Mouse (Mus musculus) CH12.LX (cell line): Measurements from ENCODE around the gene Snx9. TPM values are rescaled to one million over a fixed set of nuclear protein-coding genes. Genes with fewer than 3 reads are reported as not detected.
A peak's percentile ranks its signal among the peaks of the same experiment; 100 is the strongest.

Experiments used
- DNase-seq: peaks from one replicate; pipeline ENCODE4 v3.0.0-alpha.2; 2013; ENCODE audit errors: extremely low read depth
- H3K27ac ChIP-seq: 2 replicates; pipeline ENCODE4 v1.5.1; 2012; ENCODE audit warnings: low read depth, mild to moderate bottlenecking, control low read depth, moderate library complexity; ENCODE audit not compliant: insufficient read depth
- H3K27me3 ChIP-seq: replicated peaks from 2 replicates; pipeline ENCODE3; 2012; ENCODE audit warnings: inconsistent platforms
- H3K36me3 ChIP-seq, 2 experiments: replicated peaks in 1 of 2; 2 replicates each; pipeline versions ENCODE3 to v1.6.1; 2012; ENCODE audit warnings: inconsistent platforms in 1 of 2, low read length in 1 of 2, mild to moderate bottlenecking in 1 of 2, mixed read lengths in 1 of 2, moderate library complexity in 1 of 2; ENCODE audit not compliant: control insufficient read depth in 1 of 2, insufficient read depth in 1 of 2
- H3K4me1 ChIP-seq, 2 experiments: 2 replicates each; pipeline ENCODE4 v1.6.1; 2012; ENCODE audit warnings: inconsistent platforms in 1 of 2, moderate library complexity in 1 of 2; ENCODE audit not compliant: insufficient read depth in 2 of 2, control insufficient read depth in 1 of 2
- H3K4me2 ChIP-seq: 2 replicates; pipeline ENCODE4 v1.6.1; 2012; ENCODE audit warnings: low read depth, mild to moderate bottlenecking, control low read depth; ENCODE audit not compliant: poor library complexity, insufficient read depth, severe bottlenecking
- H3K4me3 ChIP-seq, 3 experiments: fragments of 150-350 bp in 1 of 3; sonication (generic) in 1 of 3; replicated peaks in 1 of 3; 2 replicates each; pipeline versions ENCODE3 to v1.5.1; 2011 to 2012; ENCODE audit warnings: low read depth in 2 of 3, low read length in 2 of 3, mild to moderate bottlenecking in 2 of 3, moderate library complexity in 2 of 3, control low read depth in 1 of 3, improper control_type of control experiment in 1 of 3, inconsistent platforms in 1 of 3, mixed read lengths in 1 of 3; ENCODE audit not compliant: poor library complexity in 1 of 3
- H3K79me2 ChIP-seq: replicated peaks from 2 replicates; pipeline ENCODE4 v1.6.1; 2012; ENCODE audit warnings: mild to moderate bottlenecking, moderate library complexity; ENCODE audit not compliant: control insufficient read depth, poor library complexity, insufficient read depth, severe bottlenecking; ENCODE audit errors: extremely low read depth
- H3K9ac ChIP-seq: 2 replicates; pipeline ENCODE4 v1.6.1; 2012; ENCODE audit warnings: low read depth, mild to moderate bottlenecking, control low read depth, moderate library complexity; ENCODE audit not compliant: insufficient read depth
- H3K9me3 ChIP-seq: replicated peaks from 2 replicates; pipeline ENCODE3; 2012; ENCODE audit warnings: low read length, inconsistent platforms, mixed read lengths
- CHD1 ChIP-seq: IDR thresholded peaks from 2 replicates; pipeline ENCODE4 v1.6.1; 2012; ENCODE audit warnings: low read depth, low read length, improper control_type of control experiment, inconsistent platforms
- CHD2 ChIP-seq: IDR thresholded peaks from 2 replicates; pipeline ENCODE4 v1.6.1; 2011; ENCODE audit warnings: low read length, improper control_type of control experiment
- CTCF ChIP-seq, 2 experiments: IDR thresholded peaks in 1 of 2; conservative IDR thresholded peaks in 1 of 2; 2 replicates each; pipeline ENCODE4 v1.5.1; 2011 to 2012; ENCODE audit warnings: low read depth in 2 of 2, low read length in 2 of 2, improper control_type of control experiment in 1 of 2, inconsistent platforms in 1 of 2, mild to moderate bottlenecking in 1 of 2, moderate library complexity in 1 of 2
- E2F4 ChIP-seq: IDR thresholded peaks from 2 replicates; pipeline ENCODE4 v1.6.1; 2011; ENCODE audit warnings: low read depth, low read length, improper control_type of control experiment; ENCODE audit not compliant: insufficient replicate concordance
- EP300 ChIP-seq: IDR thresholded peaks from 2 replicates; pipeline ENCODE4 v1.6.1; 2011; ENCODE audit warnings: low read length, improper control_type of control experiment
- ETS1 ChIP-seq: conservative IDR thresholded peaks from 2 replicates; pipeline ENCODE4 v1.6.1; 2012; ENCODE audit warnings: low read depth, mild to moderate bottlenecking, inconsistent platforms, low read length, improper control_type of control experiment, moderate library complexity
- GABPA ChIP-seq: IDR thresholded peaks from 2 replicates; pipeline ENCODE4 v1.6.1; 2012; ENCODE audit warnings: low read depth, low read length, improper control_type of control experiment, inconsistent platforms; ENCODE audit not compliant: insufficient replicate concordance
- HCFC1 ChIP-seq: IDR thresholded peaks from 2 replicates; pipeline ENCODE4 v1.6.1; 2012; ENCODE audit warnings: low read depth, mild to moderate bottlenecking, inconsistent platforms, low read length, improper control_type of control experiment
- IRF4 ChIP-seq: IDR thresholded peaks from 2 replicates; pipeline ENCODE4 v1.6.1; 2014; ENCODE audit warnings: low read depth, mild to moderate bottlenecking, inconsistent platforms, low read length, improper control_type of control experiment
- JUND ChIP-seq: conservative IDR thresholded peaks from 2 replicates; pipeline ENCODE4 v1.6.1; 2011; ENCODE audit warnings: low read depth, low read length, improper control_type of control experiment
- MAFK ChIP-seq: IDR thresholded peaks from 2 replicates; pipeline ENCODE4 v1.6.1; 2011; ENCODE audit warnings: low read length, improper control_type of control experiment; ENCODE audit not compliant: insufficient replicate concordance
- MAZ ChIP-seq: IDR thresholded peaks from 2 replicates; pipeline ENCODE4 v1.6.1; 2012; ENCODE audit warnings: low read depth, mild to moderate bottlenecking, inconsistent platforms, low read length, improper control_type of control experiment, moderate library complexity
- MEF2A ChIP-seq: IDR thresholded peaks from 2 replicates; pipeline ENCODE4 v1.6.1; 2014; ENCODE audit warnings: low read depth, mild to moderate bottlenecking, inconsistent platforms, low read length, improper control_type of control experiment, borderline replicate concordance
- MXI1 ChIP-seq: IDR thresholded peaks from 2 replicates; pipeline ENCODE4 v1.6.1; 2011; ENCODE audit warnings: mild to moderate bottlenecking, low read depth, low read length, improper control_type of control experiment
- MYC ChIP-seq: IDR thresholded peaks from 2 replicates; pipeline ENCODE4 v1.6.1; 2011; ENCODE audit warnings: low read depth, mild to moderate bottlenecking, improper control_type of control experiment, low read length
- NELFE ChIP-seq: IDR thresholded peaks from 2 replicates; pipeline ENCODE4 v1.6.1; 2011; ENCODE audit warnings: low read depth, low read length, improper control_type of control experiment
- NRF1 ChIP-seq: IDR thresholded peaks from 2 replicates; pipeline ENCODE4 v1.6.1; 2014; ENCODE audit warnings: low read depth, mild to moderate bottlenecking, inconsistent platforms, low read length, improper control_type of control experiment, moderate library complexity
- PAX5 ChIP-seq: IDR thresholded peaks from 2 replicates; pipeline ENCODE4 v1.6.1; 2012; ENCODE audit warnings: low read length, inconsistent platforms, mixed read lengths
- POLR2AphosphoS2 ChIP-seq: IDR thresholded peaks from 2 replicates; pipeline ENCODE4 v1.6.1; 2011; ENCODE audit warnings: low read depth, low read length, improper control_type of control experiment
- RAD21 ChIP-seq: IDR thresholded peaks from 2 replicates; pipeline ENCODE4 v1.6.1; 2011; ENCODE audit warnings: low read depth, mild to moderate bottlenecking, low read length, improper control_type of control experiment, moderate library complexity
- SIN3A ChIP-seq: IDR thresholded peaks from 2 replicates; pipeline ENCODE4 v1.6.1; 2012; ENCODE audit warnings: low read length, improper control_type of control experiment, inconsistent platforms
- SMC3 ChIP-seq: IDR thresholded peaks from 2 replicates; pipeline ENCODE4 v1.6.1; 2011; ENCODE audit warnings: low read depth, low read length, improper control_type of control experiment
- ZMIZ1 ChIP-seq: IDR thresholded peaks from 2 replicates; pipeline ENCODE4 v1.6.1; 2012; ENCODE audit warnings: low read depth, mild to moderate bottlenecking, inconsistent platforms, low read length, improper control_type of control experiment
- ZNF384 ChIP-seq: IDR thresholded peaks from 2 replicates; pipeline ENCODE4 v1.6.1; 2012; ENCODE audit warnings: low read depth, low read length, improper control_type of control experiment, inconsistent platforms
- dilution Hi-C: fragments of 300-500 bp; cut with MboI; formaldehyde crosslinking; loops from 2 replicates; pipeline ENCODE4 v1.14.3; 2020; ENCODE audit warnings: low sequenced_read_pairs; ENCODE audit not compliant: extremely low pct_unique_long_range_greater_than_20kb, extremely low pct_ligation_motif_present
- in situ Hi-C: fragments of 300-500 bp; cut with MboI; formaldehyde crosslinking; loops from 3 replicates; pipeline ENCODE4 v1.14.3; 2019; ENCODE audit warnings: low sequenced_read_pairs, low pct_ligation_motif_present, low pct_unique_long_range_greater_than_20kb, mixed read lengths
- polyA plus RNA-seq: library from polyadenylated mRNA; unstranded; fragments of >175 nt; gene quantifications from 2 replicates; pipeline ENCODE4 v1.2.1, GENCODE M21; 2012; ENCODE audit warnings: low read depth; ENCODE audit not compliant: insufficient read length
- total RNA-seq, 2 experiments: library from RNA; depleted of rRNA; stranded (reverse); fragments of 300-350 nt in 1 of 2; fragments of >200 nt in 1 of 2; gene quantifications; 2 replicates each; pipeline ENCODE4 v1.2.3; 2012 to 2014

Snx9 gene
- total and polyA plus RNA-seq, 3 experiments: 16.3 to 26.3 (median 17.1) TPM

DNA sequence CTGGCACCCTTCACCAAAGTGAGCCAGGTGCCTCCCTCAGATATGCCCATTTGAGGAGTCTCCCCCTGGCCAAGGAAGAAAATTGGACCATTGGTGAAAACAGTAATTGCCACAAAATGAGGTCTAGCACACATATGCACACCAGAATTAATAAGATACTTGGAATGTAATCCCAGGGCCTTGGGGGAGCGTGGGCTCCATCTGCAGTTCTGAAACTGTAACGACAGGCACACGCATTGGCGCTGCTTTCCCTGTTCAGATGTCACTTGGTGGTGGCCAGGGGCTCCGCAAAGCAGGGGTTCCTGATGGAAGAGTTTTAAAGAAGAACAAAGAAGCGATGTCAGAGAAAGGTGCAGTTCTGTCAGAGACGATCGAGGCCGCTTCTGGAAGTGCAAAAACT lies 82.2 kb downstream of the Snx9 start:
- H3K4me2 ChIP-seq: no peak overlapping the region
- TF ChIP-seq RAD21 (peak; percentile 39), CTCF (conservative IDR thresholded peaks at IDR 0.05 in 1 of 2, IDR thresholded peaks at IDR 0.05 in 1 of 2; ENCODE audit: low read depth in 2 of 2, low read length in 2 of 2) (peak in 1 of 2 experiments; percentile 48; a peak in 2 of 4 replicates), MXI1 (no peak), JUND (no peak), MAZ (no peak), SMC3 (peak; percentile 38), CHD1 (no peak), MAFK (no peak), ZMIZ1 (no peak), HCFC1 (no peak), POLR2AphosphoS2 (no peak), E2F4 (no peak)
- TF ChIP-seq, all 38 proteins: peak for 3
- DNase-seq: no peak
- H3K9ac ChIP-seq: no peak overlapping the region
- in situ Hi-C loops: loop anchor here (25.0 kb wide), 1 partner anchor 486 kb away; the partner anchor contains the start of gene Tmem242
- H3K27me3 ChIP-seq: no peaks in the 10 kb centered on the region
- no peaks in the 10 kb centered on the region for H3K4me1 ChIP-seq
- no peak overlapping the region for H3K4me3 ChIP-seq
- H3K36me3 ChIP-seq: peaks cover 62 to 88% of the 10 kb centered on the region in 2 experiments
- dilution Hi-C loops: no loop called here
- H3K9me3 ChIP-seq: no peaks in the 10 kb centered on the region
- H3K79me2 ChIP-seq: no peaks in the 10 kb centered on the region
- no peak overlapping the region for H3K27ac ChIP-seq

DNA sequence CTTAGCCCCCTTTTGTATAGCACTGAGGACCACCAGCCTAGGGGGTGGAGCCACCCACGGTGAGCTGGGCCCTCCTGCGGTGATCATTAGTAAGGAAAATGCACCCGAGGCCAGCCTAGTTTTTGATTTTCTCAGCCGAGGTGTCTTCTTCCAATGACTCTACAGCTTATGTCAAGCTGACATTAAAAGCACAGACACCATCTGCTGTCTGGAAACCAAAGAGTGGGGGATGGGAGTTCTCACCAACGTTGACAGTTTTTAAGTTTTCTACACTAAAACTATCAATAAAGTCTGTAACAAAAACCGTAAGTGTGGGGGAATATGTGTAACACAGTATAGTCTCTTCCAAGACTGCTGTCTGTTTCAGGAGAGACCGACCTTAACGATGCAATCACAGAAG lies 83.1 kb downstream of the Snx9 start:
- Histone ChIP-seq H3K79me2 (no peaks in the 10 kb centered on the region), H3K9ac (no peak overlapping the region), H3K4me1 (peaks cover 0 to 3% of the 10 kb centered on the region in 2 experiments; a peak in 1 of 4 replicates), H3K27ac (no peak overlapping the region), H3K36me3 (peaks cover 57 to 86% of the 10 kb centered on the region in 2 experiments), H3K4me3 (no peak overlapping the region), H3K9me3 (no peaks in the 10 kb centered on the region), H3K4me2 (no peak overlapping the region), H3K27me3 (no peaks in the 10 kb centered on the region)
- dilution Hi-C loops (no loop called here), in situ Hi-C loops (loop anchor here (25.0 kb wide), 1 partner anchor 487 kb away; the partner anchor contains the start of gene Tmem242)
- TF ChIP-seq IRF4: no peak
- no peak for TF ChIP-seq MEF2A
- no peak for TF ChIP-seq MYC
- no peak for TF ChIP-seq HCFC1
- no peak for TF ChIP-seq GABPA
- no peak for TF ChIP-seq RAD21
- TF ChIP-seq JUND: no peak
- TF ChIP-seq ZNF384: no peak
- TF ChIP-seq EP300: no peak
- no peak for TF ChIP-seq ETS1
- TF ChIP-seq CHD2: no peak
- TF ChIP-seq PAX5: no peak
- no peak for TF ChIP-seq NELFE
- TF ChIP-seq E2F4: no peak
- TF ChIP-seq MXI1: no peak
- TF ChIP-seq POLR2AphosphoS2: no peak
- no peak for TF ChIP-seq NRF1
- TF ChIP-seq SIN3A: no peak
- DNase-seq: no peak
